ENCODE assay signal across 20 mouse cellular contexts in the genomic region with DNA sequence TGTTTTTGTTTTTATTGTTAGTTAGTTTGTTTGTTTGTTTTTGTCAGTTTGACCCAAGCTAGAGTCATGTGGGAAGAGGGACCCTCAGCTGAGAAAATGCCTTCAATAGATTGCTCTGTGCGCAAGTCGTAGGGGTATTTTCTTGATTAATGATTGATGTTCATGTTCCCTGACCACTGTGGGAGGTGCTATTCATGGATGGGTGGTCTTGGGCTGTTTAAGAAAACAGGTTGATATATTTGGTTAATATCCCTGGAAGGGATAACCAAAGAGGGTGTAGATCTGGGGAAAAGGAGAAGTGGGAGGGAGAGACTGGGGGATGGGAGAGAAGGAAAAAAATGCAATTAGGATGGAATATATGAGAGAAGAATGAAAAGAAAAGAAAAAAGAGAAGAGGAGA.
"Had no signal": no experiment of that assay in that cellular context is flagged by ENCODE, and none has a peak within 500 bp of the region (broad histone marks: within the 10 kb centered on the region; RNA-seq: fewer than 3 reads in every experiment).

No protein-coding gene starts in this region.

- H3K4me1 ChIP-seq: midbrain, embryonic 10.5 days; midbrain, embryonic 12.5 days; neural tube, embryonic 13.5 days; neural tube, embryonic 15.5 days; stomach, embryonic 15.5 days had no signal

- H3K9me3 ChIP-seq: midbrain, embryonic 10.5 days; midbrain, embryonic 12.5 days; neural tube, embryonic 13.5 days; neural tube, embryonic 15.5 days; stomach, embryonic 15.5 days had no signal

- H3K27me3 ChIP-seq: midbrain, embryonic 12.5 days; neural tube, embryonic 13.5 days; neural tube, embryonic 15.5 days; stomach, embryonic 15.5 days had no signal

- H3K4me3 ChIP-seq: midbrain, embryonic 10.5 days; midbrain, embryonic 12.5 days; myocyte; neural tube, embryonic 13.5 days; neural tube, embryonic 15.5 days; stomach, embryonic 15.5 days had no signal

- H3K9ac ChIP-seq: lung, embryonic 14.5 days; midbrain, embryonic 12.5 days; neural tube, embryonic 13.5 days; neural tube, embryonic 15.5 days; stomach, embryonic 15.5 days had no signal

- DNase-seq: lung, adult 18-20 months; lung, embryonic 14.5 days; lung, postnatal 10 days; lung, postnatal 4 days; midbrain, embryonic 14.5 days; retina, postnatal 1 day; right cerebral cortex, adult 18-20 months; right cerebral cortex, postnatal 25 days; right cerebral cortex, postnatal 4 days; spleen, adult 18-20 months; thymus, adult 18-20 months; thymus, postnatal 14 days; thymus, postnatal 36 days had no signal

- H3K4me2 ChIP-seq: lung, embryonic 14.5 days; midbrain, embryonic 12.5 days; neural tube, embryonic 13.5 days; neural tube, embryonic 15.5 days; stomach, embryonic 15.5 days had no signal

- H3K27ac ChIP-seq: midbrain, embryonic 10.5 days; midbrain, embryonic 12.5 days; neural tube, embryonic 13.5 days; neural tube, embryonic 15.5 days; stomach, embryonic 15.5 days had no signal

- ATAC-seq: midbrain, embryonic 16.5 days had no signal

- H3K36me3 ChIP-seq: midbrain, embryonic 10.5 days; midbrain, embryonic 12.5 days; neural tube, embryonic 13.5 days; neural tube, embryonic 15.5 days; stomach, embryonic 15.5 days had no signal
